Mouse (Mus musculus) left cerebral cortex, postnatal 25 days (tissue): ENCODE data around the gene Gm9970. TPM values are rescaled to one million over a fixed set of nuclear protein-coding genes. Genes with fewer than 3 reads are reported as not detected.
"Not testable (repeated sequence)": the region's sequence is repeated elsewhere in the genome, so short reads cannot be mapped to it uniquely, and the experiment has no call there.

ENCODE experiments used
- DNase-seq, 2 experiments: peaks; one replicate each; pipeline ENCODE4 v3.0.0; 2022; ENCODE audit warnings: low spot score in 2 of 2, mixed read lengths in 1 of 2
- intact Hi-C: fragments of 180-260 bp; cut with DNase I; formaldehyde crosslinking; loops from one replicate; pipeline ENCODE4 v1.15.1; 2025
- total RNA-seq, 2 experiments: library from RNA; stranded (reverse); gene quantifications; 2 replicates each; pipeline ENCODE4 v1.2.3; 2021

Gene Gm9970
- total RNA-seq, 2 experiments from 2014 or later, result not detected

DNA sequence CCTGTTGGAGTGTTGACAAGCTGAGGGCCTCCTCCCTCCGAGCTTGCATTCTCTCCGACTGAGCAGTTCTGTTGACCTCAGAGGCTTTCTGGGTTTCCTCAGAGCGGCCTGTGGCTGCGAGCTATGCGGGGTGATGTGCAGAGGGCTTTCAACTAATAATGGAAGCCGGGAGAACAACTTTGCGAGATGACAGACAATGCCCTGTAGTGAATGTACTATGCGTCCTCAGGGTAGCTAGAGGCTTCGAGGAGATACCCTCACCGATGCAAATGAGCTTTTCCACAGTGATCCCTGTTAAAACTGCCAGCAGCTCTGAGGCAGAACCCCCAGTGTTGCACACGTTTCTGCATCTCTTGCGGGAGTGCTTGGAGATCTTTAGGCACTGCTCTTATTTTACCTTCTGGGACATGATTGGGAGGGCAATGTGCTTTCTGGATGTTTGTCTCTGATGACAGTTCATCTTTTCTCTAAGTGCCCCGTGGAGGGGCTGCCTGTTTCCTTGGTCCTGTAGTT, 546 bp upstream of the Gm9970 start:
- DNase-seq, result no peak
- intact Hi-C loops, result no loop called here

- intact Hi-C loops, result no loop called here
Observed at GRCm38 (mm10) chr5:31226641-31227040, 14.4 kb downstream of the Gm9970 start.

DNA sequence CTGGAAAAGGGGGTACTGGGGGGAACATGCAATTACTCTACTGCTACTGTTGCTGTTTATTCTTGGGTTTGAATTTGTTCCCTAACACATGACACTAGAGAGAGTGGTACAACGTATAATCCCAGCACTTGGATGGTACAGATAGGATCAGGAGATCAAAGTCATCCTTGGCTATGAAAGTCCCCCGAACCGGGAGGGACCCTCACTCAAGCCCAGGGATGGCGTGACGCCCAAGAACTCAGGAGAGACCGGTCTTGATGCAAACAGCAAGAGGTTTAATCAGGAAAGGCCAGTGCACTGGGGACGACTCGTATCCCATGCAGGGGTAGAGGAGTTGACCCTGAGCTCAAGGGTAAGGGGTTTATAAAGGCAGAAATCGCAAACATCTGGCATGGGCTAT, 18.3 kb downstream of the Gm9970 start:
- intact Hi-C loops, result loop anchor here (5.0 kb wide), 1 partner anchor 230 kb away; the partner anchor contains the start of gene Zfp512
- DNase-seq, result no peak

More at GRCm38 (mm10) chr5:31226641-31227040, 14.4 kb downstream of the Gm9970 start:
- no peak for DNase-seq

DNA sequence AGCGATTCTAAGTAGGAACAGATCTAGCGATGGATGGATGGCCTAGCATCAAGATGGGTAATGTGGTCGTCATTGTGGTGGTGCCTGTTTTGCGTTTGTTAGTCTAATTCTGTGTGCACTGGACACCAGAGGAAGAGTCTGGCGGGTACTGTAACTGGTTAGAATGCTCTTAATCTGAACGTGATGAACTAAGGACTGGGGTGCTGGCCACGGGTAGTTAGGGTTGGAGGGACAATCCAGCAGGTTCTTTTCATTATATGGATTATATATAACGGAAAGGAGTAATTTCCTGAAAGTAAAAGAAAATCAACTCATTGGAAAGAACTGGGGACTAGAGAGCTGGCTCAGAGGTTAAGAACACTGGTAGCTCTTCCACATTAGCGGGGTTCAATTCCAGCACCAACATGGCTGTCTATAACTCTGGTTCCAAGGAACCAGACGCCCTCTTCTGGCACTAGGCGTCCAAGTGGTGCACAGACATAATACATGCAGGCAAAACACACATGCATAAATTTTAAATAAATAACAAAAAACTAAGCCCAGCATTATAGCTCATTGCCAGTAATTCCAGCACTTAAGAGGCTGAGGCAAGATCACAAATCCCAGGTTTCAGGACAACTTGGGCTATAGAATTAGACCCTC, 19.6 kb downstream of the Gm9970 start:
- DNase-seq, result peak; percentile 23 to 47
- intact Hi-C loops, result loop anchor here (1.0 to 5.0 kb wide), 4 partner anchors 19 to 231 kb away; partner anchors contain the start of genes Ift172, Nrbp1 and Zfp512

DNA sequence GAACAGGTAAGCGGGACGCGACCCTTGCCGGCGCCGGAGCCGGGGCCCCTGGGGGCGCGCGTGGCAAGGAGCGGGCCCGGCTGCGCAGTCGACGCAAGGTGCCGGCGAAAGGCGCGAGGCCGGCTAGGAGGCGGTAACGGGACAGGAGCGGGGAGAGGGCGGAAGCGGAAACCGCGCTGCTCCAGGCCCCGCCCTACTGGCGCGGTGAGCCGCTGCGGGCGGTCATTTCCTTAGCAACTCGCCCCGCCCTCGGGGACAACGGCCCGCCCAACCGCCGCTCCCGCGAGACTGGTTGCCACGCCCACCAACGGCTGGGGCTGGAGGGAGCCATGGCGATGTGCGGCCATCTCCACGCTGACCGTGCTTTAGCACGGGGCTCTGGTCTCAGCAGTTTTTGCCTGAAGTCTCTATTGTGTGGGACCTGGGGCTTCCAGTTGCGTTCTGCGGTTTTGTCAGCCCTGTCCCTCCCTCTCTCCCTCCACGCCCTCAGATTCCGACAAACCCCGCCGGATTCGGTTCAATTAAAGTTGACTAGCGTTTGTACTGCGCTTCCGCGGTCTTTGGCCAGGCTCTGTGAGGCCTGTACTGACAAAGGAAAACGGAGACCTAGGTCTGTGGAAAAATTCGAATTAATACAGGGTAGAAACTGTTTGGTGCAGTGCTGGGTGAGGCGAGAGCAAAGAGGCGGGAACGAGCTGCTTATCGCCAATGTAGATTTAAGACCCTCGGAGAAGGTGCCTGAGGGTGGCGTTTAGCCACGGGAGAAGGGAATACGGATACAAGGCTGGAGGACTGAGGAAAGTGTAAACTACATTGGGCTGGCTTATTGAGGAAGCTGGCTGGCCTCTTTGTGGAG, 20.4 kb downstream of the Gm9970 start, which contains the start of gene Ppm1g:
Ppm1g (minus strand) TSS at position 240 of the 856 bp plus-strand sequence.
- DNase-seq, result peak; percentile 96
- intact Hi-C loops, result loop anchor here (1.0 to 5.0 kb wide), 4 partner anchors 20 to 232 kb away; partner anchors contain the start of genes Ift172, Nrbp1 and Zfp512

DNA sequence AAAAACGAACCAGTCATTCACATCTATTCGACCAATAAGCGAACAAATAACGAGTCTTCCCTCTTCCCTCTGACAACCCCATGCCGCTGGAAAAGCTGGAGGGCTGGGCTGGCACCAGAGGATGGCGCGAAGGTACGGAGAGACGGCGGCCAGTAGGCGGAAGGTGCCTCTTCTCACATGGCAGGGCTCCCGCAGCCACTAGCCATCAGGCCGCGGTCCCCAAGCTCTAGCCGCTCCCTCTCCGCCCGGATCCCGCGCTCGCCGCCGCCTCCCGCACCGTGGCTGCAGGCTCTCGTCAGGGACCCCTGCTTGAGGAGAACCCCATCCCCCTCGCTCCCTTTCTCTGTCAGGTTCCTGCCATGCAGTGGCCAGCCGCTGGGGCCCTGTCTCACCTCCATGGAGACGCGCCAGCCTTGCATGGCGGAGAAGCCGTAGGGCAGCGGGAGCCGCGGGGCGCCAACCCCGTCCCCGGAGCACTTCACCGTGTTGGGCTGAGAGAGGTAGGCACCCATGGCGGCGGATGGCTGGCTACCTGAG, 21.1 kb downstream of the Gm9970 start:
- peak; percentile 55 to 57 for DNase-seq

DNA sequence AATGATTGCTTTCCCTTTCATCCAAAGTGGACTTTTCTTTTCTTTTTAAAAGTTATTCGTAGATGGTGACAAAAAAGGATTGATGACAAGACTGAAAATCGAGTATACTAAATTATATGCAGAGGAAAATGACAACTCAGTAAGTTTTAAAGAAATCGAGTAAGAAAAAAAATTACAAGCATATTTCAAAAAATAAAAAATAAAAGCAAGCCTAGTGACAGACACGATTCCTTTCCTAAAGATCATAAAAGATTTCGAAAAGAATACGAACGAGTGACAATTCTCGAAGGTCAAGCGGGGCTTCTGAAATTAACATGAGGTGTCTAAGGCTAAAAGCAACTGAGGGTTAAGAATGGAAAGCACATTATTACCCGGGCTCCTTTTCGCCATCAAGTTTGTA, 21.6 kb downstream of the Gm9970 start:
- intact Hi-C loops, result no loop called here
- DNase-seq, result no peak

More for the DNA sequence above, 21.1 kb downstream of the Gm9970 start:
- intact Hi-C loops, result loop anchor here (2.0 to 5.0 kb wide), 3 partner anchors 71 to 232 kb away; partner anchors contain the start of genes Ift172 and Zfp512

GRCm38 (mm10) chr5:31219070-31219469, 22.0 kb downstream of the Gm9970 start:
- no peak for DNase-seq
- intact Hi-C loops, result no loop called here

DNA sequence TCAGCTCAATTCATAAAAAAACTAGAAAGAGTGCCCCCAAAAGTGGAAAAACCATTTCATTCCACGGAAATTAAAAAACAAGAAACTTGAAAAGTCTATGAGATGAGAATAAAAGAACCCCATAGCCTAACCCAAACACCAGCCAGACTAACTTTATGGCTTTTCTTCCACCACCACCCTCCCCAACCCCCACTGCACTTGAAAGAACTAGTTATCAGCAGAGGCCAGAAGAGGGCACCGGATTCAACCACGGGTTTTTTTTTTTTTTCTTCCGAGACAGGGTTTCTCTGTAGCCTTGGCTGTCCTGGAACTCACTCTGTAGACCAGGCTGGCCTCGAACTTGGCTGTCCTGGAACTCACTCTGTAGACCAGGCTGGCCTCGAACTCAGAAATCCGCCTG, 22.7 kb downstream of the Gm9970 start:
- intact Hi-C loops, result no loop called here
- no peak for DNase-seq

DNA sequence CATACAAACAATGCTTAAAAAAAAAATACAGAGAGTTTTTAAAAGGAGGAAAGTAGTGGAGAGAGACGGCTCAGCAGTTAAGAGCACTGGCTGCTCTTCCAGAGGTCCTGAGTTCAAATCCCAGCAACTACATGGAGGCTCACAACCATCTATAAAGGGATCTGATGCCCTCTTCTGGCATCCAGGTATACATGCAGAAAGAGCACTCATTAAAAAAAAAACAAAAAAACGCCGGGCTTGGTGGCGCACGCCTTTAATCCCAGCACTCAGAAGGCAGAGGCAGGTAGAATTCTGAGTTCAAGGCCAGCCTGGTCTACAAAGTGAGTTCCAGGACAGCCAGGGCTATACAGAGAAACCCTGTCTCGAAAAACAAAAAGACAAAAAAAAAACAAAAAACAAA, 24.5 kb downstream of the Gm9970 start:
- intact Hi-C loops, DNase-seq: not testable (repeated sequence)

- intact Hi-C loops, result no loop called here
- DNase-seq, result no peak
Observed at GRCm38 (mm10) chr5:31204421-31204820, 36.6 kb downstream of the Gm9970 start.

- DNase-seq, result no peak
- intact Hi-C loops, result no loop called here
Observed at GRCm38 (mm10) chr5:31203866-31204265, 37.2 kb downstream of the Gm9970 start.

GRCm38 (mm10) chr5:31202933-31203332, 38.1 kb downstream of the Gm9970 start:
- intact Hi-C loops, result no loop called here
- no peak for DNase-seq

DNA sequence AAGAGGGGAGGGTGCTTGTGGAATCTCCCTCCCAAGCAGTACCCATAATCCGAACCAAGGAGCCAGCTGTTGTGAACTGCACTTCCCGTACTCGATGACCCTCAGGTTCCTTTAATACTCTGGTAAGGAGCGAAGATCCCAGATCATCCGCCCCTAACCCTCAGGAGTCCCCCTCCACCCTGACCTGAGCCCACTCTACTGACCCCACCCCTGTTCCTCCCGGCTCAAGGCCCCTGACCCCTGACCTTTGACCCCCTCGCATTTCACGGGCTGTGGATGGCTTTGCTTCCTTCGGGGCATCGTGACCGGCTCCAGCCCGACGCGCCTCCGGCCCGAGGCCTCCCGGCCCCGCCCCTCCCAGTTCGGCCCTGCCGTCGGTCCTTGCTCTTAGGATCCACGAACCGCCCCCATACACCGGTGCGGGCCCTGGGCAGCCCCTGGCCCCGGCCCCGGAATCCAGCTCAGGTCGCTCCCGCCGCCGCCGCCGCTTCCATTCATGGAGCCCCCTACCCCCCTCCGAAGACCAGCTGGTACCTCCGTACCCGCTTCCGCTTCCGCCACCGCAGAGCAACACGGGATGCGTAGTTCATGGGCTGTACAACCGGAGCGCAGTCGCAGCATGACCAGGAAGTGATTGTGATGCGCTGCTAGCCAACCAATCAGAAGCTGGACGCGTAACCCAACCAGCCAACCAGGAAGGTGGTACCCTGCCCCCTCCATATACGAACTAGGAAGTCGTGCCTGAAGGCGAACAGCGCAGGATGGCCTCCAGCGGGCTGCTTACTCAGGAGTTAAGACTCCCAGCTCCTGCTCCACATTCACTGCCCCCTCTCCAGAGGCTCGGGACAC, 39.1 kb downstream of the Gm9970 start, which contains the start of gene Zfp513:
Zfp513 (minus strand) TSS at position 562 of the 849 bp plus-strand sequence.
- DNase-seq, result peak; percentile 97 to 100
- intact Hi-C loops, result loop anchor here (1.0 kb wide), 1 partner anchor 9 kb away; the partner anchor contains the start of genes Eif2b4 and Snx17

GRCm38 (mm10) chr5:31201042-31201741, 39.8 kb downstream of the Gm9970 start:
- intact Hi-C loops, result loop anchor here (1.0 kb wide), 1 partner anchor 8 kb away; the partner anchor contains the start of genes Eif2b4 and Snx17

GRCm38 (mm10) chr5:31200327-31200768, 40.7 kb downstream of the Gm9970 start:
- intact Hi-C loops, result no loop called here
- DNase-seq, result no peak

More at GRCm38 (mm10) chr5:31201042-31201741, 39.8 kb downstream of the Gm9970 start:
- no peak for DNase-seq

DNA sequence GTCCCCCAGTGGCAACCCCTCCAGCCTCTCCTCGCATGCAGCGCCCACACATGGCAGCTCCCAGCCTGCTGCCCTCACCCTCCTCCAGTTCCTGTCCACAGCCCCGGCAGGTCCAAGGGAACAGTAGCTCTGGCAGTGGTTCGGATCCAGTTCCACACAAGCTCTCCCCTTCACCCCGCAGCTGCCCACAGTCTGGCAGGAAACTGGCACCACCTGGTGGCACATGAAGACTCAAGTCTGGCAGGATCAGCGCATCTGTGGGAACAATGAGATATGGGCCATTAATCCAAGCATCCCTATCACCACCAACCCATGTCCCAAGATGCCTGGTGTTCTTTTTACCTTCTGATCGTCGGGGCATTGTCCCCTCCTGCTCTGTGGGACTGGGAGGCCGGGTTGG, 41.1 kb downstream of the Gm9970 start:
- DNase-seq, result no peak
- intact Hi-C loops, result loop anchor here (10.0 kb wide), 1 partner anchor 245 kb away; no protein-coding TSS in a partner anchor
